Mouse (Mus musculus) embryo, embryonic 11 days (tissue): ENCODE measurements at regions not wholly inside any gene's neighbourhood (a gene's known extent, or its start where the extent isn't known, plus 50 kb on each side); places are given as distances from the start of the nearest gene placed in this dataset.
"Not testable (repeated sequence)": the region's sequence is repeated elsewhere in the genome, so short reads cannot be mapped to it uniquely, and the experiment has no call there.

Source experiments
- DNase-seq: peaks from one replicate; pipeline ENCODE4 v3.0.0-alpha.2; 2015

GRCm38 (mm10) chr3:138609749-138610148, 83.8 kb downstream of the Eif4e start:
- no peak for DNase-seq

GRCm38 (mm10) chr3:138612884-138613653, 87.1 kb downstream of the Eif4e start:
- no peak for DNase-seq

GRCm38 (mm10) chr3:138613680-138614079, 87.7 kb downstream of the Eif4e start:
- no peak for DNase-seq

GRCm38 (mm10) chr3:138614899-138615298, 88.9 kb downstream of the Eif4e start:
- no peak for DNase-seq

GRCm38 (mm10) chr3:138620263-138620662, 94.3 kb downstream of the Eif4e start:
- DNase-seq = no peak

GRCm38 (mm10) chr3:138624128-138624527, 98.1 kb downstream of the Eif4e start:
- DNase-seq = no peak

GRCm38 (mm10) chr3:138626230-138626629, 100.3 kb downstream of the Eif4e start:
- no peak for DNase-seq

- no peak for DNase-seq
Observed at GRCm38 (mm10) chr3:138630231-138630630, 104.3 kb downstream of the Eif4e start.

- no peak for DNase-seq
Observed at GRCm38 (mm10) chr3:138632086-138632485, 106.1 kb downstream of the Eif4e start.

GRCm38 (mm10) chr3:138642026-138642425, 100.0 kb upstream of the Tspan5 start:
- DNase-seq = peak; percentile 29

GRCm38 (mm10) chr3:138643951-138644285, 98.1 kb upstream of the Tspan5 start:
- DNase-seq = no peak

- peak; percentile 73 for DNase-seq
Observed at GRCm38 (mm10) chr3:138644286-138644951, 97.6 kb upstream of the Tspan5 start.

- peak; percentile 68 for DNase-seq
Observed at GRCm38 (mm10) chr3:138645320-138645719, 96.7 kb upstream of the Tspan5 start.

- no peak for DNase-seq
Observed at GRCm38 (mm10) chr3:138649699-138650098, 92.3 kb upstream of the Tspan5 start.

- DNase-seq = not testable (repeated sequence)
Observed at GRCm38 (mm10) chr3:138650671-138651070, 91.3 kb upstream of the Tspan5 start.

GRCm38 (mm10) chr3:138651361-138652205, 90.4 kb upstream of the Tspan5 start:
- no peak for DNase-seq

- no peak for DNase-seq
Observed at GRCm38 (mm10) chr3:138652206-138652605, 89.8 kb upstream of the Tspan5 start.

GRCm38 (mm10) chr3:138652685-138653084, 89.3 kb upstream of the Tspan5 start:
- peak; percentile 44 for DNase-seq

GRCm38 (mm10) chr3:138653549-138654246, 88.3 kb upstream of the Tspan5 start:
- no peak for DNase-seq

- DNase-seq = no peak
Observed at GRCm38 (mm10) chr3:138654610-138655371, 87.2 kb upstream of the Tspan5 start.

GRCm38 (mm10) chr3:138655479-138655878, 86.5 kb upstream of the Tspan5 start:
- DNase-seq = no peak

- no peak for DNase-seq
Observed at GRCm38 (mm10) chr3:138662625-138663024, 79.4 kb upstream of the Tspan5 start.
